Mouse (Mus musculus) embryonic facial prominence, embryonic 10.5 days (tissue): ENCODE data around the gene Slc44a3. TPM values are rescaled to one million over a fixed set of nuclear protein-coding genes. Genes with fewer than 3 reads are reported as not detected.

Source experiments
- DNase-seq: peaks from one replicate; pipeline ENCODE4 v3.0.0-alpha.2; 2017; ENCODE audit warnings: low spot score
- H3K27ac ChIP-seq: fragments of 300-500 bp; sonication (generic); replicated peaks from 2 replicates; pipeline ENCODE4 v1.5.1; 2016; ENCODE audit warnings: mild to moderate bottlenecking
- H3K27me3 ChIP-seq: fragments of 300-500 bp; sonication (generic); replicated peaks from 2 replicates; pipeline ENCODE4 v1.6.1; 2016; ENCODE audit warnings: low read depth, mild to moderate bottlenecking; ENCODE audit not compliant: poor library complexity, severe bottlenecking
- H3K36me3 ChIP-seq: fragments of 300-500 bp; sonication (generic); replicated peaks from 2 replicates; pipeline ENCODE4 v1.6.1; 2016; ENCODE audit warnings: mild to moderate bottlenecking, moderate library complexity
- H3K4me1 ChIP-seq: fragments of 300-500 bp; sonication (generic); 2 replicates; pipeline ENCODE4 v1.6.1; 2016
- H3K4me3 ChIP-seq: fragments of 300-500 bp; sonication (generic); 2 replicates; pipeline ENCODE4 v1.5.1; 2016; ENCODE audit warnings: mild to moderate bottlenecking, moderate library complexity
- H3K9me3 ChIP-seq: fragments of 300-500 bp; sonication (generic); 2 replicates; pipeline ENCODE4 v1.6.1; 2016; ENCODE audit warnings: mild to moderate bottlenecking
- WGBS: fragments of 180-500 bp; shearing (Covaris S2); methylation state at CpG from one replicate; pipeline ENCODE4 v1.1.7; 2016; 5-methylcytosine and 5-hydroxymethylcytosine counted together
- polyA plus RNA-seq: library from polyadenylated mRNA; unstranded; fragments of >200 nt; fragmentation: Nextera tagmentation; extraction: Ambion mirVana; gene quantifications from 2 replicates; pipeline ENCODE4 v1.2.1, GENCODE M21; 2016

Slc44a3 gene
- polyA plus RNA-seq, 1 experiment from 2014 or later = 1.6 TPM

GRCm38 (mm10) chr3:121567904-121568303 is 35.7 kb upstream of the Slc44a3 start:
- Histone ChIP-seq H3K4me1 (no peaks in the 10 kb centered on the region), H3K36me3 (no peaks in the 10 kb centered on the region), H3K9me3 (no peaks in the 10 kb centered on the region), H3K27me3 (no peaks in the 10 kb centered on the region; the same call in 1 of the 2 replicates), H3K4me3 (no peak overlapping the region), H3K27ac (no peak overlapping the region)
- DNase-seq = no peak
- 91% methylated on average over 9 of the region's 9 CpGs for WGBS

DNA sequence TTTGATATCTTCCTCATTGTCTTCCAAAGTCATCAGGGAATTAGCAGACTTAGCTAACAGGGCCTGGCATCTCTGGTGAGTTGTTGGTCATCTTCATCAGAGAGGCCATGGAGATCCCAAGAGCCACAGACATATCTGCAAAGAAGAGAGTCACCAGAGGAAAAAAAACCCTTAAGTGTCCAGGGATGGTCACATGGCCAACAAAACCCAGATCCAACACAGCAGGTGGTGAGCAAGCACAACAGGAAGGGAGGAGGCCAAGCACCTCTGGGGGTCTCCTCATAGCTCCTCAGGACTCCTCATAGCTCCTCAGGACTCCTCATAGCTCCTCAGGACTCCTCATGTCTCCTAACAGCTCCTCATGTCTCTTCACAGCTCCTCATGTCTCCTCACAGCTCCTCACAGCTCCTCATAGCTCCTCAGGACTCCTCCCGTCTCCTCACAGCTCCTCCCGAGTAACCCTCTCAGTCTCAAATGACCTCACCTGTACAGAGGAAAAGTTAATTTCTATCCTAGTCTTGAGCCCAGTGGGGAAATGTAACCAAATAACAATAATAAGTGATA is 35.2 kb upstream of the Slc44a3 start:
- WGBS = 86% methylated on average over 2 of the region's 2 CpGs
- no peaks in the 10 kb centered on the region for H3K4me1 ChIP-seq
- H3K36me3 ChIP-seq = no peaks in the 10 kb centered on the region
- no peak overlapping the region for H3K4me3 ChIP-seq
- no peak overlapping the region for H3K27ac ChIP-seq
- H3K27me3 ChIP-seq = no peaks in the 10 kb centered on the region; the same call in 1 of the 2 replicates
- H3K9me3 ChIP-seq = no peaks in the 10 kb centered on the region
- DNase-seq = no peak

GRCm38 (mm10) chr3:121566901-121567300 is 34.7 kb upstream of the Slc44a3 start:
- WGBS = 90% methylated on average over 4 of the region's 4 CpGs
- H3K4me3 ChIP-seq = no peak overlapping the region

GRCm38 (mm10) chr3:121561803-121562202 is 29.6 kb upstream of the Slc44a3 start:
- H3K4me3 ChIP-seq = no peak overlapping the region
- H3K36me3 ChIP-seq = no peaks in the 10 kb centered on the region
- no peaks in the 10 kb centered on the region; the same call in 1 of the 2 replicates for H3K27me3 ChIP-seq
- no peaks in the 10 kb centered on the region for H3K9me3 ChIP-seq
- 82% methylated on average over 3 of the region's 3 CpGs for WGBS
- no peak for DNase-seq
- H3K4me1 ChIP-seq = peaks cover 20% of the 10 kb centered on the region
- no peak overlapping the region for H3K27ac ChIP-seq

More at GRCm38 (mm10) chr3:121566901-121567300, 34.7 kb upstream of the Slc44a3 start:
- no peaks in the 10 kb centered on the region for H3K36me3 ChIP-seq
- H3K9me3 ChIP-seq = no peaks in the 10 kb centered on the region
- no peaks in the 10 kb centered on the region for H3K4me1 ChIP-seq
- no peak for DNase-seq
- H3K27ac ChIP-seq = no peak overlapping the region
- no peaks in the 10 kb centered on the region; the same call in 1 of the 2 replicates for H3K27me3 ChIP-seq

DNA sequence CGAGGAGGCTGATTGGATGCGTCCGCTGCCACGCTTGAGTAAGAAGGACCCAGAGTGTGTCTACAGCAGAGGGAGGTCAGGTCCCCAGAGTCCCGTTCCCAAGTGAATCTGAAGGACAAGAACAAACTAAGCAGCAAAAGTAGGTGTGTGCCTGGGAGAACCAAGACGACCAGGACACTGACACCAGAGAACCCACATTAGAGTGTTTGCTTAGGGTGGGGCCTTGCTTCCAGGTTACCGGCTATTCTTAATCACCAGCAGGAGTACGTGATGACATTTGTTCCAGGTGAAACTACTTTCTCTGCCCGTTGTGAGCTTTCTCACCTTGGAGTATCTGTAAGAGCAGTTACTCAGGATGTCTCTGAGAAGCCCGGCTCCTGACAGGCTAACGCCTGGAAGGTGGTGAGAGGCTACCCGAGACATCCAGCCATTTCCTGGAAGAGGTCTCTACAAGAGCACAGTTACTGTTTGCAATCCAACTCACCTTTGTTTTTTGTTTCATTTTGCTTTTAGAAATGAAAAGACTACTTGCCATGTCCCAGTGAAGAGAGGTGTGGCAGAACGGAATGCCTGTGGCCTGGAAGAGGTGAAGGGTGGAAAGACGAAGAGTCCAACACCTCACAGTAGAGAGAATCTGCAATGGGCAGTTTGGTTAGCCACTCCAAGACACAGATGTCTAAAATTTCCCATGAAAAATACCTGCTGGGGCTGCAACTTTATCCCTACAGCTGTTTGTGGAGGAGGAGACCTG is 28.1 kb upstream of the Slc44a3 start:
- no peaks in the 10 kb centered on the region for H3K9me3 ChIP-seq
- no peaks in the 10 kb centered on the region for H3K36me3 ChIP-seq
- no peak overlapping the region for H3K4me3 ChIP-seq
- no peaks in the 10 kb centered on the region; the same call in 1 of the 2 replicates for H3K27me3 ChIP-seq
- 88% methylated on average over 14 of the region's 14 CpGs for WGBS
- H3K27ac ChIP-seq = no peak overlapping the region
- peaks cover 21% of the 10 kb centered on the region for H3K4me1 ChIP-seq
- DNase-seq = no peak

DNA sequence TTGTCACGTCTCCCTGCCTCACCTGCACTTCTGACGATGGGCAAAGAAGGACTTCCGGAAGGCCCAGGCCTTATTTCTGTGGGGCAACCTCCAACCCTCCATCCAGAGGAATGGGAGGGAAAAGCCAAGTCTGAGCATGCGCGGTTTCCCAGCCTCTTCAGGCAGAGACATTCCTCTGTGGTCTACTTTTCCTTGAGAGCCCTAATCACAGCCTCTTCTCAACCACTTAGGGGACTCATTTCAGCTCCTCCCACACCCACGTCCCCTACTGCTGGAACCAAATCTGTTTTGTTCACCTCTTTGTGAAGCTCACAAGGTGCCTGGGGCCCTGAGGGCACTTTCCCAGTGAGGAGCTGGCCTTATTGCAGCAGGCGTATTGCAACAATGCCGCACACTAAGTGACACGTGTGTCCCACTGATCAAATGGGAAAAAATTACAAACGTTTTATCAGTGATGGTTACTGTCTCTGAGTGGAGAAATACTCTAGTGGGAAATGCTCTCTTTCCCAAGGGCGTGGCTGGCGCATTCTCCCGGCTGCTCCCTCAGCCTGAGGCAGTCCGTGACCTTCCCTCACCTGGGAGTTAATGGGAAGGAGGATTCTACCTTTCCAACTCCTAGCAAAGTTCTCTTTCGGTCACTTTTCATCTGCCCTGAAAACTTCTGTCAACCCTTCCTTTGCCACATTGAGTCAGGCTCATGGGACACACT is 27.4 kb upstream of the Slc44a3 start:
- DNase-seq = no peak
- no peaks in the 10 kb centered on the region for H3K36me3 ChIP-seq
- no peak overlapping the region for H3K4me3 ChIP-seq
- no peak overlapping the region for H3K27ac ChIP-seq
- no peaks in the 10 kb centered on the region for H3K9me3 ChIP-seq
- H3K27me3 ChIP-seq = no peaks in the 10 kb centered on the region; the same call in 1 of the 2 replicates
- 78% methylated on average over 15 of the region's 15 CpGs for WGBS
- peaks cover 21% of the 10 kb centered on the region for H3K4me1 ChIP-seq

DNA sequence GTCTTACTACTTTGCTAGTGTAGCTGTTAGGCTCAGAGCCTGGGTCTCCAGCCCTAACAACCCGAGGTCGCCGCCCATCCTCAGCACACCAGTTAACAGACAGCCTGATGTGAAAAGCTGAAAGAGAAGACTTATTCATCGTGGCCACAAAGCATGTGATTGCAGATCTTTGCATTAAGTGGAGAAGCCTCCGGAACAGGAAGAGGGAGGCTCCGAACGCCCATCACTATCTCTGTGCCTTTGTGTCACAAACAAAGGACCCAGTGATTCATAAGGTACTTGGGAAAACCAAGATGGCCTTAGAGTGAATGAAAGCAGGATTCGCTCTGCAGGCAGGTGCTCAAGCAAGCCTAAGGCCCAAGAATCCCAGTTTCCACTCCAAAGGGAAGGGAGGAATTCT is 26.7 kb upstream of the Slc44a3 start:
- DNase-seq = no peak
- WGBS = 75% methylated on average over 8 of the region's 8 CpGs
- peaks cover 21% of the 10 kb centered on the region for H3K4me1 ChIP-seq
- no peak overlapping the region for H3K27ac ChIP-seq
- H3K27me3 ChIP-seq = no peaks in the 10 kb centered on the region; the same call in 1 of the 2 replicates
- no peak overlapping the region for H3K4me3 ChIP-seq
- H3K36me3 ChIP-seq = no peaks in the 10 kb centered on the region
- H3K9me3 ChIP-seq = no peaks in the 10 kb centered on the region

GRCm38 (mm10) chr3:121556304-121556703 is 24.1 kb upstream of the Slc44a3 start:
- no peak overlapping the region for H3K4me3 ChIP-seq
- DNase-seq = no peak
- H3K27me3 ChIP-seq = no peaks in the 10 kb centered on the region
- no peaks in the 10 kb centered on the region for H3K36me3 ChIP-seq
- H3K27ac ChIP-seq = no peak overlapping the region
- 84% methylated on average over 7 of the region's 7 CpGs for WGBS
- H3K4me1 ChIP-seq = peaks cover 24% of the 10 kb centered on the region
- no peaks in the 10 kb centered on the region for H3K9me3 ChIP-seq

DNA sequence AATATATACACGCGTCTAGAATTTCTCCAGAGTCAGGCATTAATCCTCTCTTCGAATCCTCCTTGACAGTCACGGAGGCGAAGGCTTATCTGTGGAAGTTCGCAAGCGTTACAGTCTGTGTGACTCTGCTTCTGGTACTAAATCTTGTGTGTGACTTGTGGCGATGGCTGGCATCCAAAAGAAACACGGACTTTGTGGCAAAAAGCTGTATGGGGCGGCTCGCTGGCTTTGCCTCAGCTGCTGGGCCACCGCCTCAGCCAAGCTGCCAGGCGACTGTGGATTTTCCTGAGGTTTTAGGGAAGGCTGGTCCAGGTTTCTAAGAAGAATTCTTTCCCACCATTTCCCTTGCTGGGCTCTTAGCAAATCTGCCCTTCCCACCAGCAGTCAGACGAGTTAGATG is 21.1 kb upstream of the Slc44a3 start:
- 86% methylated on average over 14 of the region's 14 CpGs for WGBS
- H3K4me1 ChIP-seq = peaks cover 12% of the 10 kb centered on the region
- no peaks in the 10 kb centered on the region for H3K27me3 ChIP-seq
- DNase-seq = no peak
- no peaks in the 10 kb centered on the region for H3K9me3 ChIP-seq
- H3K27ac ChIP-seq = no peak overlapping the region
- no peaks in the 10 kb centered on the region for H3K36me3 ChIP-seq
- no peak overlapping the region for H3K4me3 ChIP-seq

GRCm38 (mm10) chr3:121552723-121553122 is 20.5 kb upstream of the Slc44a3 start:
- DNase-seq = no peak
- Histone ChIP-seq H3K36me3 (no peaks in the 10 kb centered on the region), H3K27ac (no peak overlapping the region), H3K4me3 (no peak overlapping the region), H3K4me1 (peaks cover 15% of the 10 kb centered on the region), H3K27me3 (no peaks in the 10 kb centered on the region), H3K9me3 (no peaks in the 10 kb centered on the region)
- 82% methylated on average over 11 of the region's 11 CpGs for WGBS

- Histone ChIP-seq H3K36me3 (no peaks in the 10 kb centered on the region), H3K27ac (no peak overlapping the region), H3K4me3 (no peak overlapping the region), H3K4me1 (peaks cover 14% of the 10 kb centered on the region; the same call in 1 of the 2 replicates), H3K27me3 (no peaks in the 10 kb centered on the region), H3K9me3 (no peaks in the 10 kb centered on the region)
- DNase-seq = peak; percentile 70
- 5% methylated on average over 1 of the region's 1 CpGs for WGBS
Measured at GRCm38 (mm10) chr3:121550370-121550769, 18.2 kb upstream of the Slc44a3 start.

DNA sequence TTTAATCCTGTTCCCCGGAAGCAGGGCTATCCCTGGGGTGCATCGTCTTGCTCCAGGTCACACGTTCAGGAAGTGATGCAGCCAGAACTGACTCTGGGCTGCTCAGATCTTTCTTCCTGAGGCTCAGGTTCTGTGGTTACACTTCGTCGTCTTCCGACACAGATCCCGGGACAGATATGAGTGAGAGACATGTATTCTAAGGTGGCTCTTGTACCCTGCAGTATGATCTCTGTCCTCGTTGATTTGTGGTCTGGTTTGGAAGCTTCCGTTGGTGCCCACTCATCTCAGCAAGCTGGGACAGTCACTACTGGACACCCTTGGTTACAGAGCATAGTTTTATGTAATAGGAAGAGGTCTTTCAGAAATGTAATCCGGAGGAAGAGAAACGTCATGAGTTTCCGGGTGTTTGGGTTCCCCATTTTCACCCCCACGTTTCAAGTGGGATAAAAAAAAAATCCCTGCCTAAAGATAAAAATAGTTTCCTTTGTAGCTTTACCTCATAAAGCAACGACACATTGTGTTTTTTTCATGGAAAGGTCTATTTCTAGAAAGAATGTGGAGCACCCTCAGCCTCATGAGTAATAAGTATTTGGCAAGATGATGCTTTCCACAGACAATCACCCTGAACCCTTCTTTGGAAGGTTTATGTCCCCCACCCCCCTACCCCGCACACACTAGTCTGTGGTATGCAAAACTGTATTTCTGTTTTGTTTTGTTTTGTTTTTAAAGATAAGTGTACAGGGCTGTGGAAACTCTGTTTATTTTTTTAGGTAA is 15.8 kb upstream of the Slc44a3 start:
- Histone ChIP-seq H3K9me3 (no peaks in the 10 kb centered on the region), H3K4me1 (peaks cover 14% of the 10 kb centered on the region; the same call in 1 of the 2 replicates), H3K4me3 (no peak overlapping the region), H3K27me3 (no peaks in the 10 kb centered on the region), H3K27ac (no peak overlapping the region), H3K36me3 (no peaks in the 10 kb centered on the region)
- WGBS = 69% methylated on average over 15 of the region's 15 CpGs
- DNase-seq = no peak
